Mouse (Mus musculus) small intestine, adult 2 months (tissue): ENCODE data around the gene Tbl2.

ENCODE experiments used
- CTCF ChIP-seq: fragments of 200-500 bp; IDR thresholded peaks from 2 replicates; pipeline ENCODE4 v1.5.1; 2012; ENCODE audit warnings: low read depth, mild to moderate bottlenecking, control low read depth, inconsistent platforms, low read length, moderate library complexity, mixed read lengths; ENCODE audit not compliant: insufficient replicate concordance, insufficient read length; ENCODE audit errors: extremely low read depth
- POLR2A ChIP-seq: fragments of 200-500 bp; IDR thresholded peaks from 2 replicates; pipeline ENCODE4 v1.6.1; 2012; ENCODE audit warnings: low read depth, mild to moderate bottlenecking, control low read depth, inconsistent platforms, low read length, moderate library complexity

GRCm38 (mm10) chr5:135100981-135101380, 48.5 kb upstream of the Tbl2 start:
- TF ChIP-seq CTCF (no peak), POLR2A (no peak)
